24 mouse cellular contexts compared by ENCODE assay signal in genomic region chr6:99688513-99688912, GRCm38 (mm10). TPM values are rescaled to one million over a fixed set of nuclear protein-coding genes. Genes with fewer than 3 reads are reported as not detected.
DNase-seq lines count a peak whose midpoint lies in the region; ATAC-seq lines count a peak whose summit lies in the region.
"Had no signal": no experiment of that assay in that cellular context is flagged by ENCODE, and none has a peak within 500 bp of the region (broad histone marks: within the 10 kb centered on the region; RNA-seq: fewer than 3 reads in every experiment).

No protein-coding gene starts in this region.

- intact Hi-C loops in heart, postnatal 25 days (cut with DNase I): no loop called here

- peak; percentile 54 for ATAC-seq in megakaryocyte progenitor cell, adult 5-6 weeks (replicated peaks; ENCODE audit: poor library complexity)
- no peak for ATAC-seq in activated CD4-positive, CD25-positive, alpha-beta regulatory T cell, adult 4 months
- ATAC-seq: CD4-positive, CD25-positive, alpha-beta regulatory T cell, adult 4 months; forebrain, embryonic 14.5 days; forebrain, embryonic 16.5 days; Patski had no signal

- peak; percentile 63 for DNase-seq in heart, adult 11 months
- no peak for DNase-seq in heart, postnatal 25 days (ENCODE audit: low spot score)
- DNase-seq in spleen, adult 18-20 months: no peak
- DNase-seq: adrenal gland, adult 2 months; adrenal gland, postnatal 10 days; adrenal gland, postnatal 25 days; B cell, adult 2 months; cerebellum, adult 11 months; cerebellum, adult 18-20 months; cerebellum, adult 8-10 months; cerebellum, adult 9-11 months; cerebellum, postnatal 14 days; cerebellum, postnatal 36 days; embryo, embryonic 11 days had no signal

RNA-seq across cellular contexts. Expression of gene Gpr27, which starts 4.0 kb away (rescaled TPM):
- 1 to 10 TPM; 3.9 to 4.4 TPM for total RNA-seq in heart, postnatal 25 days (2021)
- total RNA-seq in megakaryocyte progenitor cell, adult 5-6 weeks (2015): 0.10 TPM in 1 of 2 replicates, not detected in the other
- not detected in 2 replicates for total RNA-seq in megakaryocyte progenitor cell, adult 5-6 weeks (2017)
- not detected for polyA plus RNA-seq in activated CD4-positive, CD25-positive, alpha-beta regulatory T cell, adult 4 months (2017; shearing (Covaris generic))
- total RNA-seq: CH12.LX; common myeloid progenitor, adult 5-6 weeks had no signal
- polyA plus RNA-seq: CD4-positive, CD25-positive, alpha-beta regulatory T cell, adult 4 months; erythroblast, embryonic 14.5 days; G1E had no signal

RNA-seq across cellular contexts. Expression of gene Gm20696, which starts 21.9 kb away (rescaled TPM):
- 1 to 10 TPM; 1.5 to 2.7 TPM for total RNA-seq in heart, postnatal 25 days (2021)
- total RNA-seq in megakaryocyte progenitor cell, adult 5-6 weeks (2015): 5.9 and 11.8 TPM in 2 replicates
- total RNA-seq in megakaryocyte progenitor cell, adult 5-6 weeks (2017): 2.7 and 3.5 TPM in 2 replicates
- 10 to 100 TPM; 11.9 to 13.1 TPM for polyA plus RNA-seq in activated CD4-positive, CD25-positive, alpha-beta regulatory T cell, adult 4 months (2017; shearing (Covaris generic))
- polyA plus RNA-seq: erythroblast, embryonic 14.5 days; G1E had no signal

RNA-seq across cellular contexts. Expression of gene Eif4e3, which starts 21.9 kb away (rescaled TPM):
- 10 to 100 TPM; 36.9 to 40.7 TPM for total RNA-seq in heart, postnatal 25 days (2021)
- 19.4 and 23.6 TPM in 2 replicates for total RNA-seq in megakaryocyte progenitor cell, adult 5-6 weeks (2015)
- 19.8 and 20.8 TPM in 2 replicates for total RNA-seq in megakaryocyte progenitor cell, adult 5-6 weeks (2017)
- polyA plus RNA-seq in activated CD4-positive, CD25-positive, alpha-beta regulatory T cell, adult 4 months (2017; shearing (Covaris generic)): 10 to 100 TPM; 33.8 to 35.1 TPM
- total RNA-seq: G1E had no signal
- polyA plus RNA-seq: erythroblast, embryonic 14.5 days; G1E had no signal

RNA-seq across cellular contexts. Expression of gene Prok2, which starts 37.7 kb away (rescaled TPM):
- total RNA-seq in heart, postnatal 25 days (2021): not detected
- total RNA-seq in megakaryocyte progenitor cell, adult 5-6 weeks (2015): 1.9 TPM in 1 of 2 replicates, not detected in the other
- total RNA-seq in megakaryocyte progenitor cell, adult 5-6 weeks (2017): not detected in 2 replicates
- polyA plus RNA-seq in activated CD4-positive, CD25-positive, alpha-beta regulatory T cell, adult 4 months (2017; shearing (Covaris generic)): not detected
- total RNA-seq: adrenal gland, adult 2 months; adrenal gland, postnatal 10 days; adrenal gland, postnatal 25 days; CH12.LX; common myeloid progenitor, adult 5-6 weeks had no signal
- polyA plus RNA-seq: adrenal gland, adult 2 months; CD4-positive, CD25-positive, alpha-beta regulatory T cell, adult 4 months; erythroblast, embryonic 14.5 days; G1E; Patski had no signal

Comparison
In these comparisons a context has a peak if more than half of its experiments do, and no peak if none do; other contexts are left out.
1. RNA of gene Gpr27, which starts 4.0 kb away (total RNA-seq): 3.9 to 4.4 TPM in heart, postnatal 25 days; 0.10 TPM in megakaryocyte progenitor cell, adult 5-6 weeks; every median in the first group is over 4 times any median in the second.